Mouse (Mus musculus) neural tube, embryonic 13.5 days (tissue): ENCODE results near the gene Gnai3. TPM values are rescaled to one million over a fixed set of nuclear protein-coding genes. Genes with fewer than 3 reads are reported as not detected.
A peak's percentile ranks its signal among the peaks of the same experiment; 100 is the strongest.

Experiments used
- ATAC-seq: fragments of 200-750 bp; cut with Nextera tagmentation; 2 replicates; pipeline ENCODE4 v1.8.0; 2017; ENCODE audit warnings: low read depth, mild to moderate bottlenecking, moderate TSS enrichment, moderate library complexity
- H3K27ac ChIP-seq: fragments of 300-500 bp; sonication (generic); replicated peaks from 2 replicates; pipeline ENCODE4 v1.5.1; 2015; ENCODE audit warnings: moderate library complexity, mild to moderate bottlenecking, inconsistent platforms
- H3K27me3 ChIP-seq: fragments of 300-500 bp; sonication (generic); 2 replicates; pipeline ENCODE4 v1.6.1; 2015; ENCODE audit warnings: mild to moderate bottlenecking, inconsistent platforms
- H3K36me3 ChIP-seq: fragments of 300-500 bp; sonication (generic); 2 replicates; pipeline ENCODE4 v1.6.1; 2015; ENCODE audit warnings: mild to moderate bottlenecking, inconsistent platforms
- H3K4me1 ChIP-seq: fragments of 300-500 bp; sonication (generic); replicated peaks from 2 replicates; pipeline ENCODE4 v1.6.1; 2015; ENCODE audit warnings: inconsistent platforms
- H3K4me2 ChIP-seq: fragments of 300-500 bp; sonication (generic); 2 replicates; pipeline ENCODE4 v1.6.1; 2015; ENCODE audit warnings: inconsistent platforms, mild to moderate bottlenecking, moderate library complexity
- H3K4me3 ChIP-seq: fragments of 300-500 bp; sonication (generic); 2 replicates; pipeline ENCODE4 v1.5.1; 2015; ENCODE audit warnings: mild to moderate bottlenecking, inconsistent platforms
- H3K9ac ChIP-seq: fragments of 300-500 bp; sonication (generic); 2 replicates; pipeline ENCODE4 v1.6.1; 2015; ENCODE audit warnings: moderate library complexity, mild to moderate bottlenecking, inconsistent platforms
- H3K9me3 ChIP-seq: fragments of 300-500 bp; sonication (generic); 2 replicates; pipeline ENCODE4 v1.6.1; 2016; ENCODE audit warnings: inconsistent platforms
- WGBS: fragments of 180-500 bp; shearing (Covaris S2); methylation state at CpG from one replicate; pipeline ENCODE4 v1.1.7; 2015; 5-methylcytosine and 5-hydroxymethylcytosine counted together
- polyA plus RNA-seq: library from polyadenylated mRNA; unstranded; fragments of >200 nt; fragmentation: Nextera tagmentation; extraction: Ambion mirVana; gene quantifications from 2 replicates; pipeline ENCODE4 v1.2.1, GENCODE M21; 2015

Gene Gnai3
- polyA plus RNA-seq, 1 experiment from 2014 or later: 151 TPM

- Histone ChIP-seq H3K4me2 (peak within 1 kb of the TSS; percentile 99), H3K27me3 (no peaks in the 10 kb centered on the region), H3K27ac (peak within 1 kb of the TSS; percentile 87), H3K9me3 (no peaks in the 10 kb centered on the region), H3K36me3 (no peaks in the 10 kb centered on the region), H3K9ac (peak within 1 kb of the TSS; percentile 84), H3K4me3 (peak within 1 kb of the TSS; percentile 51), H3K4me1 (peaks cover 64% of the 10 kb centered on the region)
- WGBS: under 1% methylated on average over 29 of the region's 29 CpGs
- 0 out of 2 replicates have a peak, but pooled peaks have one; percentile 21 for ATAC-seq
These were observed 59.4 kb downstream of the Gnai3 start, which contains the start of gene Ampd2 for GRCm38 (mm10) chr3:108086470-108086979. Gene Ampd2 (minus strand): TSS chr3:108086651.

GRCm38 (mm10) chr3:108085721-108086469, 60.1 kb downstream of the Gnai3 start:
- Histone ChIP-seq H3K9me3 (no peaks in the 10 kb centered on the region), H3K27me3 (no peaks in the 10 kb centered on the region), H3K4me2 (peak overlapping the region; percentile 99), H3K4me1 (peaks cover 67% of the 10 kb centered on the region), H3K36me3 (no peaks in the 10 kb centered on the region), H3K9ac (peak overlapping the region; percentile 84), H3K4me3 (peak overlapping the region; percentile 51), H3K27ac (peak overlapping the region; percentile 87)
- WGBS: under 1% methylated on average over 31 of the region's 31 CpGs
- peak; percentile 60 for ATAC-seq

- H3K4me2 ChIP-seq: peak overlapping the region; percentile 99
- ATAC-seq: peak; percentile 86
- H3K27ac ChIP-seq: peak overlapping the region; percentile 87
- peak overlapping the region; percentile 51 for H3K4me3 ChIP-seq
- peak overlapping the region; percentile 84 for H3K9ac ChIP-seq
- 0 out of 2 replicates have a peak, but pooled peaks cover 4% of the 10 kb centered on the region for H3K36me3 ChIP-seq
- no peaks in the 10 kb centered on the region for H3K9me3 ChIP-seq
- peaks cover 67% of the 10 kb centered on the region for H3K4me1 ChIP-seq
- H3K27me3 ChIP-seq: no peaks in the 10 kb centered on the region
- WGBS: under 1% methylated on average over 14 of the region's 14 CpGs
These were observed 60.6 kb downstream of the Gnai3 start for GRCm38 (mm10) chr3:108085281-108085720.

- ATAC-seq: peak; percentile 60
- H3K9me3 ChIP-seq: no peaks in the 10 kb centered on the region
- peaks cover 67% of the 10 kb centered on the region for H3K4me1 ChIP-seq
These were observed 61.1 kb downstream of the Gnai3 start for GRCm38 (mm10) chr3:108084767-108085270.

GRCm38 (mm10) chr3:108083904-108084407, 62.0 kb downstream of the Gnai3 start:
- H3K4me1 ChIP-seq: peaks cover 62% of the 10 kb centered on the region
- 76% methylated on average over 4 of the region's 4 CpGs for WGBS
- H3K9me3 ChIP-seq: no peaks in the 10 kb centered on the region
- H3K36me3 ChIP-seq: peaks cover 17% of the 10 kb centered on the region
- peak overlapping the region; percentile 51 for H3K4me3 ChIP-seq
- ATAC-seq: no peak
- no peaks in the 10 kb centered on the region for H3K27me3 ChIP-seq
- peak overlapping the region; percentile 84; the same call in 1 of the 2 replicates for H3K9ac ChIP-seq
- peak overlapping the region; percentile 99 for H3K4me2 ChIP-seq
- no peak overlapping the region for H3K27ac ChIP-seq

More at GRCm38 (mm10) chr3:108084767-108085270, 61.1 kb downstream of the Gnai3 start:
- 15% methylated on average over 13 of the region's 13 CpGs for WGBS
- peak overlapping the region; percentile 51 for H3K4me3 ChIP-seq
- H3K27ac ChIP-seq: peak overlapping the region; percentile 87
- peak overlapping the region; percentile 84 for H3K9ac ChIP-seq
- no peaks in the 10 kb centered on the region for H3K27me3 ChIP-seq
- peaks cover 9% of the 10 kb centered on the region; the same call in 1 of the 2 replicates for H3K36me3 ChIP-seq
- H3K4me2 ChIP-seq: peak overlapping the region; percentile 99

GRCm38 (mm10) chr3:108083161-108083560, 62.8 kb downstream of the Gnai3 start:
- Histone ChIP-seq H3K9ac (no peak overlapping the region), H3K36me3 (peaks cover 23% of the 10 kb centered on the region), H3K27ac (no peak overlapping the region), H3K4me1 (peaks cover 57% of the 10 kb centered on the region), H3K4me3 (no peak overlapping the region), H3K4me2 (0 out of 2 replicates have a peak overlapping the region, but pooled peaks have one; percentile 30), H3K27me3 (no peaks in the 10 kb centered on the region), H3K9me3 (no peaks in the 10 kb centered on the region)
- no peak for ATAC-seq
- 76% methylated on average over 2 of the region's 2 CpGs for WGBS

- 82% methylated on average over 1 of the region's 1 CpGs for WGBS
- peak overlapping the region; percentile 30 for H3K4me2 ChIP-seq
- H3K9me3 ChIP-seq: no peaks in the 10 kb centered on the region
- no peaks in the 10 kb centered on the region for H3K27me3 ChIP-seq
- peaks cover 57% of the 10 kb centered on the region for H3K4me1 ChIP-seq
- H3K4me3 ChIP-seq: no peak overlapping the region
- no peak for ATAC-seq
- H3K36me3 ChIP-seq: peaks cover 29% of the 10 kb centered on the region
- no peak overlapping the region for H3K27ac ChIP-seq
- H3K9ac ChIP-seq: 0 out of 2 replicates have a peak overlapping the region, but pooled peaks have one; percentile 49
These were observed 63.6 kb downstream of the Gnai3 start for GRCm38 (mm10) chr3:108082251-108082875.

GRCm38 (mm10) chr3:108081681-108082080, 64.3 kb downstream of the Gnai3 start:
- no peak for ATAC-seq
- Histone ChIP-seq H3K9me3 (no peaks in the 10 kb centered on the region), H3K9ac (0 out of 2 replicates have a peak overlapping the region, but pooled peaks have one; percentile 49), H3K4me2 (peak overlapping the region; percentile 30; the same call in 1 of the 2 replicates), H3K4me3 (no peak overlapping the region), H3K27ac (no peak overlapping the region), H3K4me1 (peaks cover 54% of the 10 kb centered on the region), H3K27me3 (no peaks in the 10 kb centered on the region), H3K36me3 (peaks cover 36% of the 10 kb centered on the region)
- WGBS: 68% methylated on average over 4 of the region's 4 CpGs

GRCm38 (mm10) chr3:108076836-108077235, 69.1 kb downstream of the Gnai3 start:
- no peaks in the 10 kb centered on the region for H3K9me3 ChIP-seq
- no peak overlapping the region for H3K9ac ChIP-seq
- no peak overlapping the region for H3K27ac ChIP-seq
- no peak for ATAC-seq
- WGBS: 94% methylated on average over 9 of the region's 9 CpGs
- peaks cover 21% of the 10 kb centered on the region for H3K4me1 ChIP-seq
- H3K4me3 ChIP-seq: no peak overlapping the region
- H3K4me2 ChIP-seq: no peak overlapping the region
- peaks cover 68% of the 10 kb centered on the region for H3K36me3 ChIP-seq
- H3K27me3 ChIP-seq: no peaks in the 10 kb centered on the region

- H3K4me1 ChIP-seq: peaks cover 15% of the 10 kb centered on the region
- H3K36me3 ChIP-seq: peaks cover 44% of the 10 kb centered on the region
- peak overlapping the region; percentile 47; the same call in 1 of the 2 replicates for H3K9ac ChIP-seq
- no peaks in the 10 kb centered on the region for H3K9me3 ChIP-seq
- WGBS: 65% methylated on average over 10 of the region's 10 CpGs
- H3K27ac ChIP-seq: peak overlapping the region; percentile 38; the same call in 1 of the 2 replicates
- ATAC-seq: peak; percentile 65
- H3K4me2 ChIP-seq: no peak overlapping the region
- H3K4me3 ChIP-seq: no peak overlapping the region
- no peaks in the 10 kb centered on the region for H3K27me3 ChIP-seq
These were observed 72.9 kb downstream of the Gnai3 start for GRCm38 (mm10) chr3:108072983-108073569.
